Mouse (Mus musculus) kidney, embryonic 16.5 days (tissue): ENCODE measurements around the gene Apopt1. TPM values are rescaled to one million over a fixed set of nuclear protein-coding genes. Genes with fewer than 3 reads are reported as not detected.
A peak's percentile ranks its signal among the peaks of the same experiment; 100 is the strongest.
"Not testable (repeated sequence)": the region's sequence is repeated elsewhere in the genome, so short reads cannot be mapped to it uniquely, and the experiment has no call there.

Source experiments
- ATAC-seq: fragments of 200-750 bp; cut with Nextera tagmentation; 2 replicates; pipeline ENCODE4 v1.8.0; 2017; ENCODE audit warnings: moderate TSS enrichment; ENCODE audit not compliant: low FRiP score, low TSS enrichment
- H3K27ac ChIP-seq: fragments of 300-500 bp; sonication (generic); 2 replicates; pipeline ENCODE4 v1.5.1; 2014; ENCODE audit warnings: low read length
- H3K27me3 ChIP-seq: fragments of 300-500 bp; sonication (generic); 2 replicates; pipeline ENCODE4 v1.6.1; 2014; ENCODE audit warnings: low read length, control low read depth, mixed read lengths; ENCODE audit not compliant: insufficient read depth
- H3K36me3 ChIP-seq: fragments of 300-500 bp; sonication (generic); 2 replicates; pipeline ENCODE4 v1.6.1; 2014; ENCODE audit warnings: low read length, control low read depth, mixed read lengths; ENCODE audit not compliant: insufficient read depth
- H3K4me1 ChIP-seq: fragments of 300-500 bp; sonication (generic); 2 replicates; pipeline ENCODE4 v1.6.1; 2014; ENCODE audit warnings: low read length, control low read depth, mixed read lengths; ENCODE audit not compliant: insufficient read depth
- H3K4me2 ChIP-seq: fragments of 300-500 bp; sonication (generic); replicated peaks from 2 replicates; pipeline ENCODE4 v1.6.1; 2014; ENCODE audit warnings: low read depth, low read length
- H3K4me3 ChIP-seq: fragments of 300-500 bp; sonication (generic); 2 replicates; pipeline ENCODE4 v1.5.1; 2014; ENCODE audit warnings: mild to moderate bottlenecking, low read length
- H3K9ac ChIP-seq: fragments of 300-500 bp; sonication (generic); replicated peaks from 2 replicates; pipeline ENCODE4 v1.6.1; 2014; ENCODE audit warnings: low read length
- H3K9me3 ChIP-seq: fragments of 300-500 bp; sonication (generic); 2 replicates; pipeline ENCODE4 v1.6.1; 2016; ENCODE audit warnings: low read length, control low read depth
- WGBS: fragments of 180-500 bp; shearing (Covaris S2); extraction: QIAGEN DNeasy Blood & Tissue Kit; methylation state at CpG from one replicate; pipeline ENCODE4 v1.1.7; 2014; 5-methylcytosine and 5-hydroxymethylcytosine counted together
- polyA plus RNA-seq: library from polyadenylated mRNA; unstranded; fragments of >200 nt; fragmentation: Nextera tagmentation; extraction: Ambion mirVana; gene quantifications from 2 replicates; pipeline ENCODE4 v1.2.1, GENCODE M21; 2015

Gene Apopt1
- polyA plus RNA-seq, 1 experiment from 2014 or later = 54.8 TPM

DNA sequence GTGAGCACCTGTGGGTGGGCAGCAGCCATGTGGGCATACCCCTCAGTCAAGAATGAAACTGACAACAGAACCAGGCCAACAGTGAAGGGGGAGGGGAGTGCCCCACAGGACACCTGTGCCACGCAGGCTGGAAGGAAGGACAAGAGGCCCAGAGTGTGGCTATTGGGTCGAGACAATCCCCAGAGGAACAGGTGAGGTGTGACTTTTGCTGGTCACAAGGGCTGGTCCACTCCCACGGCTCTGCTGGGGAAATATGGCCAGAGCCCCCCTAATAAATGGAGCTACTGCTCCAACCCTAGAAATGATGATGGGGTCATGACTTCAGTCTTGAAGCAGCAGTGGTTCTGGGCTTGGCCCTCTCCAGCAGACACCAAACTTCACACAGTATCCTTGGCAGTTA is 9.8 kb upstream of the Apopt1 start:
- Histone ChIP-seq H3K4me2 (no peak overlapping the region), H3K27me3 (no peaks in the 10 kb centered on the region), H3K4me3 (no peak overlapping the region), H3K27ac (no peak overlapping the region), H3K9me3 (no peaks in the 10 kb centered on the region), H3K9ac (no peak overlapping the region), H3K4me1 (peaks cover 23% of the 10 kb centered on the region), H3K36me3 (no peaks in the 10 kb centered on the region)
- WGBS = 52% methylated on average over 3 of the region's 3 CpGs
- no peak for ATAC-seq

DNA sequence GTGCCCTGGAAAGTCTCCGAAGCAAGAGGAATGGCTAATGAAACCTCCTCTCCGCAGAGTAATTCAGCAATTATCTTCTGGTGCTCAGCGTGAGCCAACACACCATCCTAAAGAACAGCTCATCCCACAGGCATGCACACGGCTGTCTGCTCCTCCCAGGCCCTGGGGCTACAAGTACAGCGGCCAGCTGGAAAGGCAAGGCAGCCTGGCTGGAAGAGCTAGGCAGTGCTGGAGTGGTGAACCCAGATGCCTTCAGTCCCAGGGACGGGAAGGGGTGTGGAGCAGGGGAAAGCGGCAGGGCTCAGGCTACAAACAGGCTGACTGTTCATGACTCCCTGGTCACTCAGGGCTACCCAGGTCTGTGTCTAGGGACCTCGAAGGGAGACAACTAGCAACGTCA is 8.5 kb upstream of the Apopt1 start:
- Histone ChIP-seq H3K4me1 (peaks cover 23% of the 10 kb centered on the region), H3K27ac (peak overlapping the region; percentile 66), H3K36me3 (peaks cover 9% of the 10 kb centered on the region), H3K4me3 (no peak overlapping the region), H3K27me3 (no peaks in the 10 kb centered on the region), H3K9ac (no peak overlapping the region), H3K4me2 (no peak overlapping the region), H3K9me3 (no peaks in the 10 kb centered on the region)
- peak; percentile 56 for ATAC-seq
- WGBS = 33% methylated on average over 9 of the region's 9 CpGs

DNA sequence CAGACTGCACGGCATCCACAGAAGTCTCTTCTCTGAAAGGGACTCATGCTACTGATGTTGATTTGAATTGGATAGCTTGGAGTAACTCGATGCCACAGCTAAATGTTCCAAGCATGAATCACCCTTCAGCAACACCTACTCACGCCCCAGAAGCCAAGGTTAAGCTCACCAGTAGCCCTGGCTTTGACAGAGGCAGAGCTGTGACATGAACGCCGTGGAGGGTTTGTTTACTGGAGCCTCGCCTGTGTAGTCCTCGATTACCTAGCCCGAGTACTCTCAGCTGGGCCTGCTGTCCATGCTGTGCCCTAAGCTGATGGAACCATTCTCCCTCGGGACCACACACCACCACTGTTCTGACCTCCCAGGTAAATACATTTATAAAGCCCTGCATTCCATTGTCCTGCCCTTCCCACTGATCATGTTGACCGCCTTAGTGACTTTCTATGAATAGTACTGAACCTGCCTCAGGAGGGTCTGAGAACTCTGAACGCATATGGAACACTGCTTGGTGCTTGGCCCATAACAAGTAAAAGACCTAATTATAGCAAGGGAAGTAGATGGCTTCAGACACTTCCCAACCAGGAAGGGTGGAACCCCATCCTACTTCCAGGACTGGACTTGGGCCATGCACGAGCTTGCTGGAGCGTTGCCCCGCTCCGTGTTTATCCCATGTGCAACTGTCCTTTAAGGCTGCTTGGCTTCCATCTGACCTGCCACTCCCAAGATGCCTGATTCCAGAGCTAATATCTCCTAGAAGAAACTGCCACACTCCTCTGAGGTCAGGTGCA is 7.7 kb upstream of the Apopt1 start:
- WGBS = 40% methylated on average over 15 of the region's 15 CpGs
- Histone ChIP-seq H3K4me3 (no peak overlapping the region), H3K36me3 (peaks cover 16% of the 10 kb centered on the region), H3K27ac (peak overlapping the region; percentile 66), H3K4me1 (peaks cover 23% of the 10 kb centered on the region), H3K4me2 (no peak overlapping the region), H3K9ac (no peak overlapping the region), H3K9me3 (no peaks in the 10 kb centered on the region), H3K27me3 (no peaks in the 10 kb centered on the region)
- ATAC-seq = peak; percentile 57

DNA sequence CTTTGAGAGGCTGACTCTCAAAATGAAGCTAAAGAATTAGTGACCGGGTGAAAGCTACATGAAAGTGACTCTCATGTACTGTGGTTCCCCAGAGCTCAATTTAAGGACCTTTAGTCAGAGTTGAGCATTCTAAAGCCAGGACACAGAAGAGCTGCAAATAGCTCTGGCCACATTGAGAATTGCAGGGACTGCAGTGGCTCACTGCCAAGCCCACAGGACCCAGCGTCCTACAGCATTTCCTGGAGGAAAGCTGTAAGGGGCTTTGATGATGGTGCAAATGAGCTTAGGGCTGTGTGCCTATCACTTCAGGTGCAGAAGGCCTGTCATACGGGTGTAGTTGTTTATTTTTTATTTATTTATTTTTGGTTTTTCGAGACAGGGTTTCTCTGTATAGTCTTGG is 4.9 kb upstream of the Apopt1 start:
- Histone ChIP-seq H3K4me1 (peaks cover 33% of the 10 kb centered on the region), H3K4me2 (no peak overlapping the region), H3K27ac (no peak overlapping the region), H3K27me3 (no peaks in the 10 kb centered on the region), H3K36me3 (peaks cover 25% of the 10 kb centered on the region), H3K9ac (no peak overlapping the region), H3K9me3 (no peaks in the 10 kb centered on the region), H3K4me3 (no peak overlapping the region)
- ATAC-seq = no peak
- WGBS = 68% methylated on average over 4 of the region's 4 CpGs

DNA sequence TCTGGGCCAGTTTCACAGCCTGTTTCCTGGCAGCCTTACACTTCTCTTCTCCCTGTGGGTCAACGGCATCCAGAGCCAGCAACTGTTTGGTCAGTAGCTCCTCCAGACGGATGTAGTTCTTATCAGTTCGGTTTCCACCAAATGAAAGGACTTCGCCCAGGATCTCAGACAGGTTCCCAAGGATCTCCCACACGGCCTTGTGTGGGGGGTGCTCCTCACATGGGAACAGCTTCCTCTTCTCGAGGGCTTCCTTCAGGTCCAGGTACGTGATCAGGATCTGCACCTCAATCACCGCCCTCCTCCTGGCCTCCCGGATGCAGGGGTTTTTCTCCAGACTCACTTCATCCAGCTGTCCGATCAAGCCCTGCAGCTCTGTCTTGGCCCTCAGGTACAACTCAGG is 3.0 kb upstream of the Apopt1 start:
- Histone ChIP-seq H3K4me2 (no peak overlapping the region), H3K27ac (no peak overlapping the region), H3K9me3 (no peaks in the 10 kb centered on the region), H3K36me3 (peaks cover 25% of the 10 kb centered on the region), H3K4me1 (peaks cover 36% of the 10 kb centered on the region), H3K4me3 (no peak overlapping the region), H3K27me3 (no peaks in the 10 kb centered on the region), H3K9ac (no peak overlapping the region)
- no peak for ATAC-seq
- 87% methylated on average over 10 of the region's 10 CpGs for WGBS

DNA sequence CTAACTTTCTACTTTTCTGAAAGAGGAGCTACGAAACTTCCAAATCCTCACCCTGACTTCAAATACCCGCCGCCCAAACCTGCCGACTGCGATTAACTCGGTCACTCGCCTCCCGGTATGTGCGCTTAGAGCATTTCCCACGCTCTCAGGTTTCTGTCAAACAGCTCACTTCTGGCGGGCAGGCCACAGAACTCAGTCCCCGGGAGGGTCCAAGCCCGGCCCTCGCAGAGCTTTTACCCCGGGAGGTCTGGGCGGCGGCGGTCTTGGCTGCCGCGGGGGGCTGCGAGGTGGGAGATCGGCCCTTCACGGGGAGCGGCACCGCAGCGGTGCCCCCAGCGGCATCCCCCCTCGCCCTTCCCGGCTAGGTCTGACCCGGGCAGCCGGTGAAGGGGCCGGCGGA is 585 bp upstream of the Apopt1 start:
- H3K4me1 ChIP-seq = peaks cover 25% of the 10 kb centered on the region
- H3K9me3 ChIP-seq = no peaks in the 10 kb centered on the region
- peaks cover 25% of the 10 kb centered on the region for H3K36me3 ChIP-seq
- 0% methylated on average over 32 of the region's 33 CpGs for WGBS
- peak overlapping the region; percentile 80 for H3K27ac ChIP-seq
- no peaks in the 10 kb centered on the region for H3K27me3 ChIP-seq
- peak; percentile 41 for ATAC-seq
- peak overlapping the region; percentile 93 for H3K4me3 ChIP-seq
- peak overlapping the region; percentile 57 for H3K4me2 ChIP-seq
- peak overlapping the region; percentile 96 for H3K9ac ChIP-seq

DNA sequence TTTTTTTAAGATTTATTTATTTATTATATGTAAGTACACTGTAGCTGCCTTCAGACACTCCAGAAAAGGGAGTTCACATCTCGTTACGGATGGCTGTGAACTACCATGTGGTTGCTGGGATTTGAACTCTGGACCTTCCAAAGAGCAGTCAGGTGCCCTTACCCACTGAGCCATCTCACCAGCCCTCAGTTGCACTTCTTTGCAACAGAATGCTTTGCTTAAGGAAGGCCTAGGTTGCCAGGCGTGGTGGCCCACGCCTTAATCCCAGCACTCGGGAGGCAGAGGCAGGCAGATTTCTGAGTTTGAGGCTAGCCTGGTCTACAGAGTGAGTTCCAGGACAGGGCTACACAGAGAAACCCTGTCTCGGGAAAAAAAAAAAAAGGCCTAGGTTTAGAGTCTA is 819 bp downstream of the Apopt1 start:
- H3K9me3 ChIP-seq, H3K27me3 ChIP-seq, H3K27ac ChIP-seq, ATAC-seq, H3K9ac ChIP-seq: not testable (repeated sequence)
- WGBS = 68% methylated on average over 6 of the region's 6 CpGs
- Histone ChIP-seq H3K4me1 (peaks cover 26% of the 10 kb centered on the region), H3K36me3 (peaks cover 21% of the 10 kb centered on the region), H3K4me2 (peak overlapping the region; percentile 51), H3K4me3 (peak overlapping the region; percentile 93)

DNA sequence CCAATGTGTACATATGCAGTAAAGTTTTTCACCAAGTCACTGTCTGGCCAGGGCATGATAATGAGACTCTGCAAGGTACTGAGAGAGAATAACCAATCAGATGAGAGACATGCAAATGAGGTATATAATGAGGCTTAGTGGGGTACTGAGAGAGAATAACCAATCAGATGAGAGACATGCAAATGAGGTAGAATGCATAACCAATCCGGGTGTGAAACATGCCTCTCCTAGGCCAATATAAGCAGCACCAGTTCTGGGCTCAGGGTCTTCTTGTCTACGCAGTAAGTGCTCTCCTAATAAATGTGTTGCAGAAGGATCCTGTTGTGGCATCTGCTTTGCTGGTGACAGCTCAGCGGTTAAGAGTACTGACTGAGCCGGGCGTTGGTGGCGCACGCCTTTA is 3.4 kb downstream of the Apopt1 start:
- Histone ChIP-seq H3K4me1 (peaks cover 28% of the 10 kb centered on the region), H3K4me3 (no peak overlapping the region), H3K9ac (no peak overlapping the region), H3K27me3 (no peaks in the 10 kb centered on the region), H3K27ac (no peak overlapping the region), H3K4me2 (no peak overlapping the region), H3K9me3 (no peaks in the 10 kb centered on the region), H3K36me3 (no peaks in the 10 kb centered on the region)
- ATAC-seq = no peak
- WGBS = 98% methylated on average over 7 of the region's 7 CpGs

DNA sequence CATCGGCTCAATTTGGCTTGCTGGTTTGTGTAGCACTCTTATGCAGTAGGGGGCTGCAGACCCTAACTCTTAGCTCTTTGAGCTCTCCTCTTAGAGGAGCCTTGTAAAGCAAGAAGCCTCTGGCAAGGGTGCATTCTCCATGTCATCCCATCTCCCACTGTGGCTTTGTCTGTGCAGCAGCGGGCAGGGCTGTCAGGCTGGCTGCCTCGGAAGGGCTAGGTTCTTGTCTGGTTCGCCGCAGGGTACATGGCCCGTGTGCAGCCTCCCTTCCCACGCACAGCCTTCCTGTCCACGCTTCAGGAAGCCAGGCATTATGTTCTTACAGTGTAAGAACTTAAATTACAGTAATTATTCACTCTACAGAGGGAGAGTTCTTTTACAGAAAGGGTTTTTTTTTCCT is 5.6 kb downstream of the Apopt1 start:
- H3K4me1 ChIP-seq = peaks cover 21% of the 10 kb centered on the region
- peak overlapping the region; percentile 83 for H3K27ac ChIP-seq

DNA sequence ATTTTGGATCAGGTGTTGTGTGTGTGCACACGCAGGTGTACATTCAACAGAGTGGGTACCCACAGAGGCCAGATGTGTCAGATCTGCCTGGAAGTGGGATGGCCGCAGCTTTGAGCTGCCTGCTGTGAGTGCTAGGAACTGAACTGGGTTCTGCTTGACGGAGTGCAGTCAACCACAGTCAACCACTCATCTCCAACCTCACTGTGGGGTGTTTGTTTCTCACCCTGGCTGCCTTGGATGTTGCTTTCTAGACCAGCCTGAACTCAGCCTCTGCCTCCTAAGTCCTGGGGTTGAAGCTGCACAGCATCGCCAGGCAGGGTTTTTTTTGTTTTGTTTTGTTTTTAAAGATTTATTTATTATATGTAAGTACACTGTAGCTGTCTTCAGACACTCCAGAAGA is 7.2 kb downstream of the Apopt1 start:
- Histone ChIP-seq H3K4me2 (no peak overlapping the region), H3K27me3 (no peaks in the 10 kb centered on the region), H3K9me3 (no peaks in the 10 kb centered on the region), H3K4me3 (no peak overlapping the region), H3K4me1 (peaks cover 18% of the 10 kb centered on the region), H3K9ac (no peak overlapping the region), H3K27ac (no peak overlapping the region), H3K36me3 (peaks cover 7% of the 10 kb centered on the region; the same call in 1 of the 2 replicates)
- 76% methylated on average over 4 of the region's 4 CpGs for WGBS
- no peak for ATAC-seq

More for the DNA sequence above, 5.6 kb downstream of the Apopt1 start:
- H3K4me2 ChIP-seq = peak overlapping the region; percentile 31
- H3K27me3 ChIP-seq = no peaks in the 10 kb centered on the region
- H3K9ac ChIP-seq = peak overlapping the region; percentile 41; the same call in 1 of the 2 replicates
- H3K9me3 ChIP-seq = no peaks in the 10 kb centered on the region
- WGBS = 22% methylated on average over 8 of the region's 8 CpGs
- H3K36me3 ChIP-seq = peaks cover 3% of the 10 kb centered on the region; the same call in 1 of the 2 replicates
- peak; percentile 78 for ATAC-seq
- H3K4me3 ChIP-seq = no peak overlapping the region
